Mouse (Mus musculus) midbrain, embryonic 12.5 days (tissue): ENCODE data around the gene Arhgap23. TPM values are rescaled to one million over a fixed set of nuclear protein-coding genes. Genes with fewer than 3 reads are reported as not detected.

Source experiments
- ATAC-seq: fragments of 200-750 bp; cut with Nextera tagmentation; 2 replicates; pipeline ENCODE4 v1.8.0; 2017; ENCODE audit warnings: low read depth, moderate TSS enrichment, moderate library complexity; ENCODE audit not compliant: low FRiP score
- H3K27ac ChIP-seq: fragments of 300-500 bp; sonication (generic); replicated peaks from 2 replicates; pipeline ENCODE4 v1.5.1; 2016; ENCODE audit warnings: mild to moderate bottlenecking
- H3K27me3 ChIP-seq: fragments of 300-500 bp; sonication (generic); 2 replicates; pipeline ENCODE4 v1.6.1; 2016; ENCODE audit warnings: mild to moderate bottlenecking
- H3K36me3 ChIP-seq: fragments of 300-500 bp; sonication (generic); 2 replicates; pipeline ENCODE4 v1.6.1; 2016
- H3K4me1 ChIP-seq: fragments of 300-500 bp; sonication (generic); 2 replicates; pipeline ENCODE4 v1.6.1; 2016
- H3K4me2 ChIP-seq: fragments of 300-500 bp; sonication (generic); replicated peaks from 2 replicates; pipeline ENCODE4 v1.6.1; 2016; ENCODE audit warnings: mild to moderate bottlenecking, moderate library complexity
- H3K4me3 ChIP-seq: fragments of 300-500 bp; sonication (generic); 2 replicates; pipeline ENCODE4 v1.5.1; 2016; ENCODE audit warnings: mild to moderate bottlenecking
- H3K9ac ChIP-seq: fragments of 300-500 bp; sonication (generic); replicated peaks from 2 replicates; pipeline ENCODE4 v1.6.1; 2016; ENCODE audit warnings: mild to moderate bottlenecking, moderate library complexity
- H3K9me3 ChIP-seq: fragments of 300-500 bp; sonication (generic); 2 replicates; pipeline ENCODE4 v1.6.1; 2016; ENCODE audit warnings: mild to moderate bottlenecking
- WGBS: fragments of 180-500 bp; shearing (Covaris S2); methylation state at CpG from one replicate; pipeline ENCODE4 v1.1.7; 2016; 5-methylcytosine and 5-hydroxymethylcytosine counted together
- polyA plus RNA-seq: library from polyadenylated mRNA; unstranded; fragments of >200 nt; fragmentation: Nextera tagmentation; extraction: Ambion mirVana; gene quantifications from 2 replicates; pipeline ENCODE4 v1.2.1, GENCODE M21; 2016

Gene Arhgap23
- polyA plus RNA-seq, 1 experiment from 2014 or later = 6.3 TPM

DNA sequence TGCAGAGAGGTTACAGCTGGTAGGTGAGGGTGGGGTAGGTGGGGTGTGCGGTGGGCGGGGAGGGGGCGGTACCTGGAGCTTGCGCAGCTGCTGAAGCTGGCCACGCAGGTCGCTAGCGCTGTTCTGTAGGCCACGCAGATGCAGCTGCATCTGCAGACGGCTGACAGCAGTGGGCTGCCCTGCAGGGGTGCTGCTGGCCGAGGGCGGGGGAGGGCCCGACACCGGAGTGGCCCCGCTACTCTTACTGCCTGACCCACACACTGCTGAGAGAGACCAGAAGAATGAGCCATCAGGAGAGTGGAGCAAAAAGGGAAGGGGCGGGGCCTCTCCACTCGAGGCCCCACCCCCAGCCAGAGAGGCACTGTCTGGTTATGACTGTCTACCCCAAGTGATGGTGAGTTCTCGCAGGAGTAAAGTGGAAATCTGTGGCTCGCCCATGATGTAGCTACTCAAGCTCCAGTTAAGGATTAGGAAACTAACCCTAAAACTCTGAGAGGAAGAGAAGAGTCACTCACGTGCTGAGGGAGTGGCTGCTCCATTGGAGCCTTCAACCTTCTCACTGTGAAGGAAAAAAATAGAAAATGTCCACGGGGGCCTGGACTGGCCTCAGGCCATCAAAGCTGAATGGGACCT, 117.7 kb downstream of the Arhgap23 start:
- Histone ChIP-seq H3K4me2 (peak overlapping the region; percentile 63), H3K4me3 (no peak overlapping the region), H3K9me3 (no peaks in the 10 kb centered on the region), H3K27ac (no peak overlapping the region), H3K27me3 (peaks cover 69% of the 10 kb centered on the region), H3K4me1 (peaks cover 53% of the 10 kb centered on the region), H3K36me3 (peaks cover 9% of the 10 kb centered on the region), H3K9ac (no peak overlapping the region)
- 12% methylated on average over 17 of the region's 20 CpGs for WGBS
- ATAC-seq = peak; percentile 53

DNA sequence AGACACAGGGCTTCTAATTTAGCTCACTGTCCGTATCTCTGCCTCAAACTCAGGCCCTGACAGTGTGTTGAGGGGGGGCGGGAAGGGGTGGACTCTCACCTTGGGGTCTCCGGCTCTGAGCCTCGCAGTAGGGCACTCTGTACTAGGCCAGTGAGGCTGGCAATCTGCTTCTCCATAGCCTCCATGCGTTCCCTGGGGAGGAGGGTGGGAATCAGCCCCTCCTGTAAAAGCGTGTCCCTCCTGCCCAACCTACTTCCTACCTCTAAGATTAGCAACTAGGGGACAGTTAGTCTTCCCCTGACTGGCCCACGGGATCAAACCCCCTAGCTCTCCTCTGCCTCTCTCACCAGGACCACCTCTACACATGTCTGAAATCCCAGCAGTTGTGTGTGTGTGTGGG, 118.3 kb downstream of the Arhgap23 start:
- Histone ChIP-seq H3K9me3 (no peaks in the 10 kb centered on the region), H3K4me2 (no peak overlapping the region), H3K9ac (no peak overlapping the region), H3K4me3 (no peak overlapping the region), H3K27ac (no peak overlapping the region), H3K36me3 (peaks cover 9% of the 10 kb centered on the region), H3K4me1 (peaks cover 53% of the 10 kb centered on the region), H3K27me3 (peaks cover 74% of the 10 kb centered on the region)
- ATAC-seq = no peak
- 27% methylated on average over 7 of the region's 7 CpGs for WGBS

GRCm38 (mm10) chr11:97534442-97535307, 119.3 kb downstream of the Arhgap23 start:
- Histone ChIP-seq H3K36me3 (peaks cover 9% of the 10 kb centered on the region), H3K27ac (no peak overlapping the region), H3K4me1 (peaks cover 56% of the 10 kb centered on the region), H3K4me3 (peak overlapping the region; percentile 21), H3K27me3 (peaks cover 81% of the 10 kb centered on the region), H3K4me2 (peak overlapping the region; percentile 38), H3K9me3 (no peaks in the 10 kb centered on the region), H3K9ac (peak overlapping the region; percentile 29; the same call in 1 of the 2 replicates)
- WGBS = 5% methylated on average over 94 of the region's 95 CpGs
- ATAC-seq = no peak

DNA sequence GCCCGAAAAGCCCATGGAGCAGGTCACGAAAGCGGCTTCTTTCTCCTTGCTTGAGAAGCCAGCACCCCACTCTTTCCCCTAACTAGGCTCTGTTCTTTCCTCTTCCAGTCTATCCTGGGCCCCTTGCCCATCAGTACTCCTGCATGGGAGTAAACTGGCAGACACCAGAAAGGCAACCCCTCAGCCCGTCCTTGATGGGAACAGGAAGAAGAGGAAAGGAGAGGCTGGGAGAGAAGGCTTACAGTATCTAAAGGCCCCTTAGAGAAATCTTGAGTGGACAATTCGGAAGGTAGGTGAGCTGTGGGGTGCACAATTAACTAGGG, 119.9 kb downstream of the Arhgap23 start:
- no peak overlapping the region for H3K4me2 ChIP-seq
- peaks cover 80% of the 10 kb centered on the region for H3K27me3 ChIP-seq
- no peak overlapping the region for H3K27ac ChIP-seq
- peaks cover 62% of the 10 kb centered on the region for H3K4me1 ChIP-seq
- H3K9me3 ChIP-seq = no peaks in the 10 kb centered on the region
- H3K36me3 ChIP-seq = peaks cover 8% of the 10 kb centered on the region; the same call in 1 of the 2 replicates
- 22% methylated on average over 5 of the region's 5 CpGs for whole genome bisulfite sequencing
- H3K4me3 ChIP-seq = peak overlapping the region; percentile 21; the same call in 1 of the 2 replicates
- ATAC-seq = no peak
- H3K9ac ChIP-seq = no peak overlapping the region

- no peak for ATAC-seq
- Histone ChIP-seq H3K4me1 (peaks cover 66% of the 10 kb centered on the region), H3K27me3 (peaks cover 76% of the 10 kb centered on the region), H3K9me3 (no peaks in the 10 kb centered on the region), H3K9ac (no peak overlapping the region), H3K27ac (no peak overlapping the region), H3K4me3 (no peak overlapping the region), H3K4me2 (no peak overlapping the region), H3K36me3 (peaks cover 5% of the 10 kb centered on the region; the same call in 1 of the 2 replicates)
- WGBS = 45% methylated on average over 5 of the region's 5 CpGs
These were observed 120.3 kb downstream of the Arhgap23 start for GRCm38 (mm10) chr11:97535660-97536059.

DNA sequence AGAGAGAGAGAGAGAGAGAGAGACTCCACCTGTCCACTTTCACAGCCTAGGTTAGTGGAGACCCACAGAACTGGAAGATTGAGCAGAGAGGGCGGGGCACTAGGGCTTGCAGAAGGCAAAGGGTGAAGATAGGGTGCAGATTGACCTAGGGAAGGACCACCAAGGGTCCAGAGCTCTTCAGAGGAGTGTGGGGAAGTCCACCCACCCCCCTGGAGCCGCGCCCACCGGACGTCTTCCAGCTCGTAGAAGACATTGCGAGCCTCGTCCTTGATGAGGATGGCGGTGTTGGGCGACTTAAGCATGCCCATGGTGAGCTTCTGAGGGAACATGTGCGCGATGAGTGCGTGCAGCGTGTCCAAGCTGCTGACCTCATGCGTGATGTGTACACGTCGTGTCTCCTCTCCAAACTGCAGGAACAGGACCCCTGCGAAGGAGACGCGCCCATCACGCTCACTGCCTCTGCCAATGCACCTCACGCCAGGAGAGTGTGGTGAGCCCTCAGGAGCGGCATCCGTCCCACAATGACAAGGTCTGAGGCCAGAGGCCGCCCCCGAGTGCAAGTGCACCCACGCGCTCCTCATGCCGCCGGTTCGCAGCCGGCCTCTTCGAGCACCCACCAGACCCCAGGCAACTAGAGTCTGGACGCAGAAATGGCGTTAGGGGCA, 120.9 kb downstream of the Arhgap23 start:
- peak overlapping the region; percentile 55 for H3K4me2 ChIP-seq
- no peak overlapping the region for H3K27ac ChIP-seq
- WGBS = 16% methylated on average over 35 of the region's 35 CpGs
- H3K9ac ChIP-seq = no peak overlapping the region
- peak overlapping the region; percentile 35; the same call in 1 of the 2 replicates for H3K4me3 ChIP-seq
- H3K4me1 ChIP-seq = peaks cover 70% of the 10 kb centered on the region
- peaks cover 77% of the 10 kb centered on the region for H3K27me3 ChIP-seq
- no peaks in the 10 kb centered on the region for H3K9me3 ChIP-seq
- ATAC-seq = no peak
- H3K36me3 ChIP-seq = peaks cover 5% of the 10 kb centered on the region; the same call in 1 of the 2 replicates

DNA sequence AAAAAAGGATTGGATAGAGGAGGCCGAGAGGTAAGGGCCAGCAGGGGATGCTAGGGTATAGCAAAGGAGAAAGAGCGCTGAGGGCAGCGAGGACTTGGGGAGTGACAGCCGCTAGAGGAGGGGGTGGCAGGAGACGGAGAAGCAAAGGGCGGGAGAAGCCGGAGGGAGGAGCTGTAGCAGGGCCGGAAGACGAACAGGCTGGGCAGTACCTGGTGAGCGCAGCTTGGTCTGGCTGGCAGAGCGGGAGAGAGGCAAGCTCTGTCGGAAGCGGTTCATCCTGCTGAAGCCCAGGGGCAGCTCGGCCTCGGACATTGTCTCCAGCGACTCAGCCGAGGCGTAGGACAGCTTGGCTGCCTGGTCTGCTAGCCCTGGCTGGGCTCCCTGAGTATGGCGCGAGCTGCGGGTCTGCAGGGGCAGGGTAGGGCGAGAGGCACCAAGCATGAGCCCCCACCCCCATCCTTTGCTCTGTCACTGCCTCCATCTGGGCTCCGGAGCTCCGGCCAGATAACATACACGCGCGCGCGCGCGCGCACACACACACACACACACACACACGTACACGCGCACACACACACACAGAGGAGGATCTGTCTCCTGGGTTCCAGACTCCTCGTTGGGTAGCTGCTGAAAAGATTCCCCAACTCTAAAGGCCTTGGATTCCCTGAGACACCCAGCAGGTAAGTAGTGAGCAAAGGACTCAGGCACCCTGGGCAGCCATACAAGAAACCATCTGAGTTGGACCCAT, 121.7 kb downstream of the Arhgap23 start:
- H3K4me1 ChIP-seq = peaks cover 63% of the 10 kb centered on the region
- H3K27ac ChIP-seq = no peak overlapping the region
- peak overlapping the region; percentile 35 for H3K4me3 ChIP-seq
- peak overlapping the region; percentile 46 for H3K9ac ChIP-seq
- 1% methylated on average over 36 of the region's 36 CpGs for WGBS
- ATAC-seq = peak; percentile 54; the same call in 1 of the 2 replicates
- no peaks in the 10 kb centered on the region for H3K9me3 ChIP-seq
- peak overlapping the region; percentile 55 for H3K4me2 ChIP-seq
- peaks cover 82% of the 10 kb centered on the region for H3K27me3 ChIP-seq
- H3K36me3 ChIP-seq = peaks cover 5% of the 10 kb centered on the region; the same call in 1 of the 2 replicates

GRCm38 (mm10) chr11:97537580-97538089, 122.3 kb downstream of the Arhgap23 start:
- peaks cover 5% of the 10 kb centered on the region; the same call in 1 of the 2 replicates for H3K36me3 ChIP-seq
- H3K9me3 ChIP-seq = no peaks in the 10 kb centered on the region
- no peak overlapping the region for H3K27ac ChIP-seq
- peak overlapping the region; percentile 46; the same call in 1 of the 2 replicates for H3K9ac ChIP-seq
- no peak for ATAC-seq
- peaks cover 62% of the 10 kb centered on the region for H3K4me1 ChIP-seq
- peak overlapping the region; percentile 35; the same call in 1 of the 2 replicates for H3K4me3 ChIP-seq
- H3K27me3 ChIP-seq = peaks cover 81% of the 10 kb centered on the region
- WGBS = 21% methylated on average over 12 of the region's 12 CpGs
- H3K4me2 ChIP-seq = peak overlapping the region; percentile 55

DNA sequence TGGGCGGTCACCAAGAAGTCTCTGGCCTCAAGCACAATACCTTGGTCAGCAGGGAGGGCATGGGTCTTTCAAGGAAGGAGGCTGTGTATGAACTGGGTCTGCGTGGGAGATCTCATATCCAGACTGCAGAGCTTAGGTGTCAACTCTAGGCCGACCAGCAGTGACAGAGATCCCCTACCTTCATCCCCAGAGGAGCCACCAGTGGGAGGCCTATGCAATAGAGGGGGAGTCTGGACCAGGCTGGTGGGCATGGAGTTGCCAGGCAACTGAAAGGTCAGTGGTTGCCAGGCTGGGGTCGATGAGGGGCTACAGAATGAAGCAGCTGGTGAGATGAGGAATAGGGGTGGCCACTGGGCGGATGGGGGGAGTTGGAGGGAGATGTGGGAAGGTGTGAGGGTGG, 124.3 kb downstream of the Arhgap23 start:
- no peaks in the 10 kb centered on the region for H3K9me3 ChIP-seq
- H3K27me3 ChIP-seq = peaks cover 76% of the 10 kb centered on the region
- no peak overlapping the region for H3K4me3 ChIP-seq
- no peak for ATAC-seq
- peaks cover 56% of the 10 kb centered on the region for H3K4me1 ChIP-seq
- H3K9ac ChIP-seq = no peak overlapping the region
- no peak overlapping the region for H3K27ac ChIP-seq
- no peak overlapping the region for H3K4me2 ChIP-seq
- peaks cover 4% of the 10 kb centered on the region; the same call in 1 of the 2 replicates for H3K36me3 ChIP-seq
- 46% methylated on average over 5 of the region's 5 CpGs for WGBS

DNA sequence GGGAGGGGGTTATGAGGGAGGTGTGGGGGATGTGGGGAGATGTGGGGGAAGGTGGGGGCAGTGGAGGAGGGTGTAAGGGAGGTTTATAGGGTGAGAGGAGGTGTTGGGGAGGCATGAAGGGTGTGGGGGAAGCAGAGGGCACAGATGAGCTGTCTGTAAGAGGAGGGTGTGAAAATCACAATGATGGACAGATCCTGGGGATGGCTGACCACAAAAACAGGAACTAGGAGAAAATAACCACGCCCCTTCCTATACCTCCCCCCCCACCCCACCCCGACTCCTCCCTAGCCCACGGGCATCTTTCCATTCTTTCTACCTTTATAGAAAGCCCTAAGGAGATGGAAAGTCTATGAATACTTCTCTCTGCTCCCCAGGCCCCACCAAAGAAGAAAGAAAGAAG, 124.8 kb downstream of the Arhgap23 start:
- Histone ChIP-seq H3K27me3 (peaks cover 76% of the 10 kb centered on the region), H3K36me3 (no peaks in the 10 kb centered on the region), H3K4me1 (peaks cover 51% of the 10 kb centered on the region), H3K4me2 (no peak overlapping the region), H3K27ac (no peak overlapping the region), H3K4me3 (no peak overlapping the region), H3K9ac (no peak overlapping the region), H3K9me3 (no peaks in the 10 kb centered on the region)
- ATAC-seq = no peak
- WGBS = 77% methylated on average over 3 of the region's 3 CpGs

DNA sequence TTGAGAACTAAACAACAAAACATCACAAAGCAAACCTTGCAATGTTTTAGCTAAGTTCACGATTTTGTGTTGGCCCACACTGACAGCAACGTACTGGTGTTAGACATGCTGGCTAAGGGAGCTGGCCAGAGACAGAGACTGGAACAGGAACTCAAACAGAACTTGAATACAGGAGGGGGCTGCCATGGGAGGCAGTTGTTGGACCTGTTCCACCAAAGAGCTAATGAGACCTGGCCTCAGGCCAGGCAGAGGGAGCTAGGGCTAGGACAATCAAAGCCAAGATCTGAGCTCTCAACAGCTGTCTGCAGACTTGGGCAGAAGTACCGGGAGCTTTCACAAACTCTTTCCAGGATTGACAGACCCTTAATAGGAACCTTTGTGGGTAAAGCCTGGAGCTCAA, 125.3 kb downstream of the Arhgap23 start:
- H3K4me2 ChIP-seq = no peak overlapping the region
- H3K27ac ChIP-seq = no peak overlapping the region
- no peak overlapping the region for H3K4me3 ChIP-seq
- H3K9ac ChIP-seq = no peak overlapping the region
- H3K9me3 ChIP-seq = no peaks in the 10 kb centered on the region
- H3K27me3 ChIP-seq = peaks cover 76% of the 10 kb centered on the region
- no peak for ATAC-seq
- peaks cover 50% of the 10 kb centered on the region for H3K4me1 ChIP-seq
- no peaks in the 10 kb centered on the region for H3K36me3 ChIP-seq
- 70% methylated on average over 3 of the region's 3 CpGs for WGBS
